Mouse (Mus musculus) activated CD4-positive, CD25-positive, alpha-beta regulatory T cell (primary cell): ENCODE results near the gene Lars2. TPM values are rescaled to one million over a fixed set of nuclear protein-coding genes. Genes with fewer than 3 reads are reported as not detected.

Source experiments
- polyA plus RNA-seq, 2 experiments: library from polyadenylated mRNA; unstranded; fragments of 100-300 nt; shearing (Covaris generic); gene quantifications; one replicate each; pipeline ENCODE4 v1.2.1; 2017

Gene Lars2
- polyA plus RNA-seq = 100 to 1,000 TPM; 336 to 341 TPM

DNA sequence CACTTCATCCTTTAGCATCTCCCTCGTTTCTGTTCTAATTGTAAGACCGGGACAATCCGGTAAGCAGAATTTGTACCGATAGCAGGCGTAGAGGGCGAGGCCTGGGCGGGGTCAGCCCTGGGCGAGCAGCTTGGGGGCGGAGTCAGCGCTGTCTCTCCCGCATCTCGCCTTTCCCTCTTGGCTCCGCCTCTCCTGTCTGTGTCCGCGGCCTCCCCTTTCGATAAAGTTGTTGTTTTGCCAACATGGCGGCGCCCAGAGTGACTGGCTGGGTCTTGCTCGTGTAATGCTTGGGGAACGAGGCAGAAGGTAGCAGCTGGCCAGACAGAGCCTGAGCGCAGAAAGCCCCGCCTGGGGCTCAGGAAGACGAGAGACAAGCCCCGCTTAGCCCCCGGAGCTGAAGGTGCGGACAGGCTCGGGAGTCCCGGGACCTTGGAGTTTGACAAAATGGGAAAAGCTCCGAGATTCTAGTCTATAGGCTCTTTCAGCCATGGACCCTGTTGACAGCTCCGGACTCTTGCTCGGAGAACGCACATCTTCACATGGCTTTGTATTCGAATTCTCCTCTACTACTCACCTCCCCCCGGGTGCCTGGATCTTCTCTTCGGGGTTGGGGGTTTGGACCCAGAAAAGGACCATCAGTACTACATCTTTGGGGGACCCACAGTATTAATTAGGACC lies at the start of gene Lars2:
TSS of gene Lars2 (plus strand) at position 220 of the 678 bp plus-strand sequence.

DNA sequence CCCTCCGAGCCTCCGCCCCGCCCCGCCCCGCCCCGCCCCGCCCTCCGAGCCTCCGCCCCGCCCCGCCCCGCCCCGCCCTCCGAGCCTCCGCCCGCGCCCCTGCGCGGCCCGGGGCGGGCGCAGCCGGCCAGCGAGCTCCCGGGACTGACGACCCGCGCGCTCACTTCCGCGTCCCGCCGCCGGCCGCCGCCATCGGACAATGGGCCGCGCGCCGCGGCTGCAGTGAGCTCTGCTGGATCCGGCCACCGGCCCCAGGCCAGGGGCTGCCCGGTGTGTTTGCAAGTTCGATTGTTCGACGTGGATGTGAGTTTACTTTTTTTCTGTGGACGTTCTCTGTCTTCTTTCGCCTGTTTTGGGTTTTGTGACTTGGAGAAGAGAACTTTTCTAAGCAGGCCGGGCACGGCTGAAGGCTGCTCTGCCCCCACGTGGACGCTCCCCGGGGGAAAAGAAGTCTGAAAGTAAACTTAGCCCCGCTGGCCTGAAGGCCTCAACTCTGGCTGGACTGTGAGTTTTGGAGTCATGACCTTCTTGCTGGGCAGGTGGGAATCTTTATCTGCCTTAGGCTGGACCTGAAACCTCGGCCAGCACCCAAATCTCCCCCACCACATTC lies 112.0 kb downstream of the Lars2 start, which contains the start of gene Limd1:
TSS of gene Limd1 (plus strand) at position 121 of the 610 bp plus-strand sequence.

Other genes starting within 250 kb of the Lars2 start
- gene Clec3b, start 216.0 kb upstream of the Lars2 start, polyA plus RNA-seq = under 1 TPM; 0.38 to 0.59 TPM
- 1 to 10 TPM in 1 of 2 experiments, under 1 TPM in 1; 0.52 to 2.6 TPM for gene Cdcp1, start 150.9 kb upstream of the Lars2 start, polyA plus RNA-seq
- 10 to 100 TPM; 20.0 to 23.2 TPM for gene Tmem158, start 106.2 kb upstream of the Lars2 start, polyA plus RNA-seq
- gene Limd1, start 111.8 kb downstream of the Lars2 start, polyA plus RNA-seq = 10 to 100 TPM; 36.8 to 80.7 TPM
- 10 to 100 TPM; 54.3 to 92.6 TPM for gene Sacm1l, start 162.8 kb downstream of the Lars2 start, polyA plus RNA-seq